Comparison of ENCODE assay signal across 13 mouse cellular contexts in genomic region chr10:116382826-116383685, GRCm38 (mm10).
DNase-seq lines count a peak whose midpoint lies in the region; ATAC-seq and TF ChIP-seq lines count a peak whose summit lies in the region.
"Had no signal": no experiment of that assay in that cellular context is flagged by ENCODE, and none has a peak within 500 bp of the region (broad histone marks: within the 10 kb centered on the region; RNA-seq: fewer than 3 reads in every experiment).

No protein-coding gene starts in this region.

- H3K4me3 ChIP-seq in kidney, adult 2 months (ENCODE audit: insufficient read depth, low read depth, low read length) = no peak overlapping the region
- no peak overlapping the region for H3K4me3 ChIP-seq in forebrain, embryonic 13.5 days
- H3K4me3 ChIP-seq in neural tube, embryonic 15.5 days (replicated peaks) = no peak overlapping the region
- H3K4me3 ChIP-seq: limb, embryonic 10.5 days; liver, embryonic 15.5 days had no signal

- peak; percentile 48; the same call in 1 of the 2 replicates for ATAC-seq in forebrain, embryonic 13.5 days
- ATAC-seq in neural tube, embryonic 15.5 days (ENCODE audit: low FRiP score) = peak; percentile 29; the same call in 1 of the 2 replicates

- no peak overlapping the region for H3K9ac ChIP-seq in forebrain, embryonic 13.5 days
- no peak overlapping the region for H3K9ac ChIP-seq in neural tube, embryonic 15.5 days (replicated peaks)
- H3K9ac ChIP-seq: liver, embryonic 15.5 days had no signal

- H3K4me2 ChIP-seq in forebrain, embryonic 13.5 days = no peak overlapping the region
- H3K4me2 ChIP-seq in neural tube, embryonic 15.5 days = no peak overlapping the region
- H3K4me2 ChIP-seq: liver, embryonic 15.5 days had no signal

- H3K36me3 ChIP-seq in kidney, adult 2 months (ENCODE audit: control insufficient read depth, insufficient read depth, low read length) = no peaks in the 10 kb centered on the region
- no peaks in the 10 kb centered on the region for H3K36me3 ChIP-seq in forebrain, embryonic 13.5 days (ENCODE audit: poor library complexity, severe bottlenecking)
- H3K36me3 ChIP-seq in neural tube, embryonic 15.5 days = no peaks in the 10 kb centered on the region
- H3K36me3 ChIP-seq: limb, embryonic 10.5 days; liver, embryonic 15.5 days had no signal

- no peak for TF ChIP-seq POLR2A in kidney, adult 2 months (IDR thresholded peaks at IDR 0.05; ENCODE audit: low read depth, low read length)

- DNase-seq in kidney, adult 2 months = peak; percentile 54
- DNase-seq in kidney, postnatal 10 days = no peak
- peak; percentile 68 for DNase-seq in ZHBTc4 (ENCODE audit: low read depth, low spot score)
- DNase-seq in frontal cortex, postnatal 14 days (ENCODE audit: low spot score in 2 of 2) = no peak
- no peak for DNase-seq in ovary, postnatal 10 days (ENCODE audit: low spot score)
- DNase-seq in gastrocnemius, postnatal 25 days = no peak
- DNase-seq: adrenal gland, adult 8-10 months; heart, adult 18-20 months; lung, postnatal 4 days had no signal

- H3K9me3 ChIP-seq in forebrain, embryonic 13.5 days (replicated peaks) = no peaks in the 10 kb centered on the region
- H3K9me3 ChIP-seq in neural tube, embryonic 15.5 days (replicated peaks) = no peaks in the 10 kb centered on the region
- H3K9me3 ChIP-seq: limb, embryonic 10.5 days; liver, embryonic 15.5 days had no signal

- no peak overlapping the region for H3K27ac ChIP-seq in kidney, adult 2 months (ENCODE audit: insufficient read depth, low read depth, low read length)
- H3K27ac ChIP-seq in forebrain, embryonic 13.5 days = no peak overlapping the region
- H3K27ac ChIP-seq in neural tube, embryonic 15.5 days (replicated peaks) = no peak overlapping the region
- H3K27ac ChIP-seq: limb, embryonic 10.5 days; liver, embryonic 15.5 days had no signal

- no peaks in the 10 kb centered on the region for H3K27me3 ChIP-seq in kidney, adult 2 months (replicated peaks; ENCODE audit: control insufficient read depth, insufficient read depth, low read length)
- peaks cover 38% of the 10 kb centered on the region for H3K27me3 ChIP-seq in forebrain, embryonic 13.5 days
- H3K27me3 ChIP-seq in neural tube, embryonic 15.5 days (replicated peaks) = no peaks in the 10 kb centered on the region
- H3K27me3 ChIP-seq: liver, embryonic 15.5 days had no signal

- no peak for TF ChIP-seq CTCF in kidney, adult 2 months (conservative IDR thresholded peaks at IDR 0.05; ENCODE audit: insufficient read depth, insufficient read length, low read depth, low read length)

- WGBS in kidney, adult 2 months = 60% methylated on average over 13 of the region's 13 CpGs
- WGBS in forebrain, embryonic 13.5 days = 32% methylated on average over 13 of the region's 13 CpGs
- WGBS in neural tube, embryonic 15.5 days = 33% methylated on average over 13 of the region's 13 CpGs

- H3K4me1 ChIP-seq in kidney, adult 2 months (ENCODE audit: control insufficient read depth, insufficient read depth, low read length) = no peaks in the 10 kb centered on the region
- peaks cover 21% of the 10 kb centered on the region for H3K4me1 ChIP-seq in forebrain, embryonic 13.5 days
- peaks cover 15% of the 10 kb centered on the region for H3K4me1 ChIP-seq in neural tube, embryonic 15.5 days
- H3K4me1 ChIP-seq: liver, embryonic 15.5 days had no signal

Comparison
In these comparisons a context has a peak if more than half of its experiments do, and no peak if none do; other contexts are left out.
1. DNase-seq: peak in kidney, adult 2 months (single experiment) and ZHBTc4 (single experiment); none in kidney, postnatal 10 days (single experiment), frontal cortex, postnatal 14 days (0 of 2), ovary, postnatal 10 days (single experiment) and gastrocnemius, postnatal 25 days (single experiment).